Mouse (Mus musculus) liver, embryonic 16.5 days (tissue): ENCODE results near the gene Tmem258. TPM values are rescaled to one million over a fixed set of nuclear protein-coding genes. Genes with fewer than 3 reads are reported as not detected.

Source experiments
- ATAC-seq: fragments of 200-750 bp; cut with Nextera tagmentation; 2 replicates; pipeline ENCODE4 v1.8.0; 2017; ENCODE audit warnings: low read depth, mild to moderate bottlenecking, moderate number of reproducible peaks, moderate library complexity
- H3K27ac ChIP-seq: fragments of 300-500 bp; sonication (generic); 2 replicates; pipeline ENCODE4 v1.5.1; 2014; ENCODE audit warnings: mild to moderate bottlenecking, low read length
- H3K27me3 ChIP-seq: fragments of 300-500 bp; sonication (generic); 2 replicates; pipeline ENCODE4 v1.6.1; 2014; ENCODE audit warnings: low read depth, low read length, mixed read lengths; ENCODE audit not compliant: control insufficient read depth, insufficient read depth
- H3K36me3 ChIP-seq: fragments of 300-500 bp; sonication (generic); 2 replicates; pipeline ENCODE4 v1.6.1; 2014; ENCODE audit warnings: mild to moderate bottlenecking; ENCODE audit not compliant: control insufficient read depth, insufficient read depth
- H3K4me1 ChIP-seq: fragments of 300-500 bp; sonication (generic); 2 replicates; pipeline ENCODE4 v1.6.1; 2014; ENCODE audit warnings: low read depth, low read length, mixed read lengths; ENCODE audit not compliant: control insufficient read depth
- H3K4me2 ChIP-seq: fragments of 300-500 bp; sonication (generic); 2 replicates; pipeline ENCODE4 v1.6.1; 2014; ENCODE audit warnings: low read depth, low read length, mixed read lengths
- H3K4me3 ChIP-seq: fragments of 300-500 bp; sonication (generic); 2 replicates; pipeline ENCODE4 v1.5.1; 2014; ENCODE audit warnings: low read depth, mild to moderate bottlenecking, low read length
- H3K9ac ChIP-seq: fragments of 300-500 bp; sonication (generic); 2 replicates; pipeline ENCODE4 v1.6.1; 2014; ENCODE audit warnings: low read depth, low read length
- H3K9me3 ChIP-seq: fragments of 300-500 bp; sonication (generic); replicated peaks from 2 replicates; pipeline ENCODE4 v1.6.1; 2016; ENCODE audit warnings: low read length; ENCODE audit not compliant: control insufficient read depth
- WGBS: fragments of 180-500 bp; shearing (Covaris S2); extraction: QIAGEN DNeasy Blood & Tissue Kit; methylation state at CpG from one replicate; pipeline ENCODE4 v1.1.7; 2014; ENCODE audit not compliant: insufficient replicate concordance; 5-methylcytosine and 5-hydroxymethylcytosine counted together
- polyA plus RNA-seq: library from polyadenylated mRNA; unstranded; fragments of >200 nt; fragmentation: Nextera tagmentation; extraction: Ambion mirVana; gene quantifications from 2 replicates; pipeline ENCODE4 v1.2.1, GENCODE M21; 2015

The Tmem258 gene
- polyA plus RNA-seq, 1 experiment from 2014 or later = 277 TPM

DNA sequence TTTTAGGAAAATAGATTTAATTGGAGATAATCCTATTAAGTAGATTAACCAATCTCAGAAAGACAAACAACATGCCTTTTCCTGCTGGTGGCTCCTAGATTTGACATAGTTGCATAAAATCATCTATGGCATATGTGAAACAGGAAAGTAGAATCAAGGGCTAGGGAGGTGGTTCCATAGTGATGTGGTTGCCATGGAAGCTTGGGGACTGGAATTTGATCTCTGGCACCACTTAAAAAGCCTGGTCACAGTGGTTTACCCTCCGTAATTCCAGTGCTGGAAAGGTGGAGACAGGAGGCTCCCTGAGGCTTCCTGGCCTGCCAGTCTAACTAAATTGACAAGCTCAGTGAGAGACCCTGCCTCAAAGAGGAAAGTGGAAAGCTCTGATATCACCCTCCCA lies 33.3 kb upstream of the Tmem258 start:
- no peak for ATAC-seq
- H3K4me1 ChIP-seq = peaks cover 31% of the 10 kb centered on the region

DNA sequence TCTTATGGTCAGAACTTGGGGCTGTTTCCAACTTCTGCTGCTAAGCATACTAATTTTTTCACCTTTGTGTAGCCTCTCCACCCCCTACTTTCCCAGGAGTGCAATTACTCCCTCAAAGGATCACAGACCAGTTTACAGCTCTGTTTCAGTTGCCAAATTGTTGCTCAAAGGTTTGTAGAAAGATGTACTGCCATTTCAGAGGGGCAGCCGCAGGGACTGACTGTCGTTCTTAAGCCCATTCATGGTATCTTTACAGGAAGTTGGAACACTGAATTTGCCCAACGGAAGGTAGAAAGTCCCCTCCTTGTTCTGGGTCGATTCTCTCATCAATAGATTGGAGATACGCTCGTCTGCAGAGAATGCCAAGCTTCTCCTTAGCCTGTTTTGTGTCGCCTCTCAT lies 32.5 kb upstream of the Tmem258 start:
- peaks cover 31% of the 10 kb centered on the region for H3K4me1 ChIP-seq
- H3K27me3 ChIP-seq = no peaks in the 10 kb centered on the region
- ATAC-seq = no peak
- H3K36me3 ChIP-seq = no peaks in the 10 kb centered on the region
- H3K4me2 ChIP-seq = no peak overlapping the region
- peak overlapping the region; percentile 70 for H3K27ac ChIP-seq
- H3K4me3 ChIP-seq = no peak overlapping the region
- H3K9me3 ChIP-seq = no peaks in the 10 kb centered on the region
- WGBS = 62% methylated on average over 7 of the region's 7 CpGs
- H3K9ac ChIP-seq = no peak overlapping the region

More for the DNA sequence above, 33.3 kb upstream of the Tmem258 start:
- Histone ChIP-seq H3K36me3 (no peaks in the 10 kb centered on the region), H3K27ac (no peak overlapping the region), H3K4me2 (no peak overlapping the region), H3K4me3 (no peak overlapping the region), H3K9ac (no peak overlapping the region), H3K27me3 (no peaks in the 10 kb centered on the region), H3K9me3 (no peaks in the 10 kb centered on the region)
- WGBS = 59% methylated on average over 1 of the region's 1 CpGs

DNA sequence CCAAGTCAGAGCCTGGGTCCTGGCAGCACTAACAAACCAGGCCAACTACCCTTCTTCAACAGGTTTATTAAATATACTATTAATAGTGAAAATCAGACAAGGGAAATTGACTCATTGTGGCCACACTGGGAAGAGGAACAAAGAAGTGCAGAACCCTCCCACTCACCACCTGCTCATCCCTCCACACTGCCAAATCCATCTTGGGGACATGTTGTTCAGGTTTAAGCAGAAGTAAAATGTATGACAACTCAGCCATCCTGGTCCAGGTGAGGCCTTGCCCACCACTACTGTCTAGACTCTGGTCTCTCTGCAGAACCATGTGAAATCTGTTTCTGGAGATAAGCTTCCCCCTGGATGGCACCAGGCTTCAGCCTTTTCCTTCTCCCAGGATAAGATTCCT lies 32.0 kb upstream of the Tmem258 start:
- peaks cover 31% of the 10 kb centered on the region for H3K4me1 ChIP-seq
- H3K27me3 ChIP-seq = no peaks in the 10 kb centered on the region
- H3K9ac ChIP-seq = 0 out of 2 replicates have a peak overlapping the region, but pooled peaks have one; percentile 21
- no peaks in the 10 kb centered on the region for H3K9me3 ChIP-seq
- no peak overlapping the region for H3K4me2 ChIP-seq
- no peak for ATAC-seq
- H3K4me3 ChIP-seq = no peak overlapping the region
- H3K27ac ChIP-seq = peak overlapping the region; percentile 70
- H3K36me3 ChIP-seq = no peaks in the 10 kb centered on the region

DNA sequence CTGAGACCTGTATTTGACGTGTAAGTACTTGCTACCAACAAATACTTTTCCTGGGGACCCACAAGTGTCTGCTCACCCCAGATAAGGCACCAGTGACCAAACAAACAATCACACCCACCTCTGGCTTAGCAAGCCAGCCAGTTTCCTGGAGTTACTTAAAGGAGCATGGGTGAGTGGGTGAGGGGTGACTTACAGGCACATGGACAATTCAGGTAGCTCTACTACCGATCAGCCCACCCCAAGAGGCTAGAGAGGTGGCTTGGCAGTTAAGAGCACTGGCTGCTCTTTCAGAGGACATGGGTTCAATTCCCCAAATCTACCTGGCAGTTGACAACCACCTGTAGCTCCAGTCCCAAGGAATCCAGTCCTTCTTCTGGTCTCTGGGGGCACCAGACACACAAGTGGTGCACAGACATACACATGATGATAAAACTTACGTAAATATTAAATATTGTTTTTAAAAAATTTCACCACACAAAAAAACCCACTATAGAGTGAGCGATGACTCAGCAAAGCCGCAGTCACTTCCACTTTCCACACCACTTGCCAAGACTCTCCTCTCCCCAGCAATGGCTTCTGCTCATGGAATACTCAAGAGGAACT lies 30.6 kb upstream of the Tmem258 start:
- peak overlapping the region; percentile 29 for H3K9ac ChIP-seq
- H3K4me3 ChIP-seq = peak overlapping the region; percentile 2
- no peaks in the 10 kb centered on the region for H3K36me3 ChIP-seq
- ATAC-seq = peak; percentile 93
- 18% methylated on average over 5 of the region's 5 CpGs for WGBS
- H3K27me3 ChIP-seq = no peaks in the 10 kb centered on the region
- H3K27ac ChIP-seq = peak overlapping the region; percentile 84
- peak overlapping the region; percentile 50 for H3K4me2 ChIP-seq
- no peaks in the 10 kb centered on the region; the same call in 1 of the 2 replicates for H3K9me3 ChIP-seq
- peaks cover 31% of the 10 kb centered on the region for H3K4me1 ChIP-seq

DNA sequence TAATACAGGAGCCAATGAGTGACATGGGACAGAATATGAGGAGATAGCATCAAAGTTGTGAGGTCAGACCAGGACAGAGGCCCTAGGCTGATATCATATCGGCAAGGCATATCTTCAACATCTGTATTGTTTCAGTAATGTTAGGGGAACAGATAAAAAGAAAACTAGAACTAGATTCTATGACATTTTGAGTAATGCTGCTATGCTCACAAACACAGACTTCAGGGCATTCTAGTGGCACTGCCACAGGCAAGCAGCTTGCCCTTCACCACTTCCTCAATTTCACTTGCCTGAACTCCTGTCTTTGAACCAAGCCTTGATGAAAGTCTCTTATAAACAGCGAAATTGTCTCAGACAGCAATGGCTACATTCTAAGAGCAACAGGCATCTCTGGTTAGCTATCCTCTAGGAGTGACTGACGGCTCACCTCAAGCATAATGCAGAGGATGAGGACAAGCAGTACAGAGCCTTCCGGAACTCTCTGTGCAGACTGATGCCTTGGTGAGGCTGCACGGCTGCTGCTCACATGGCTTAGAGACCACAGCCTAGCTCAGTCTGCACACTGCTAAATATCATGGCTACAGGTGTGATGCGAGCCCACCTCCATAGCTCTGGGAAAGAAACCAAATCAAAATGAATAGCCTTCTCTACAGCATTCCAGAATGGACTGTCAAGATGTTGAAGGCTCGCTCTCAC lies 29.8 kb upstream of the Tmem258 start:
- peak overlapping the region; percentile 84 for H3K27ac ChIP-seq
- WGBS = 46% methylated on average over 7 of the region's 7 CpGs
- no peak overlapping the region for H3K4me3 ChIP-seq
- H3K4me1 ChIP-seq = peaks cover 31% of the 10 kb centered on the region
- no peaks in the 10 kb centered on the region for H3K27me3 ChIP-seq
- H3K4me2 ChIP-seq = peak overlapping the region; percentile 50; the same call in 1 of the 2 replicates
- ATAC-seq = no peak
- H3K9ac ChIP-seq = no peak overlapping the region
- no peaks in the 10 kb centered on the region for H3K36me3 ChIP-seq
- no peaks in the 10 kb centered on the region; the same call in 1 of the 2 replicates for H3K9me3 ChIP-seq

DNA sequence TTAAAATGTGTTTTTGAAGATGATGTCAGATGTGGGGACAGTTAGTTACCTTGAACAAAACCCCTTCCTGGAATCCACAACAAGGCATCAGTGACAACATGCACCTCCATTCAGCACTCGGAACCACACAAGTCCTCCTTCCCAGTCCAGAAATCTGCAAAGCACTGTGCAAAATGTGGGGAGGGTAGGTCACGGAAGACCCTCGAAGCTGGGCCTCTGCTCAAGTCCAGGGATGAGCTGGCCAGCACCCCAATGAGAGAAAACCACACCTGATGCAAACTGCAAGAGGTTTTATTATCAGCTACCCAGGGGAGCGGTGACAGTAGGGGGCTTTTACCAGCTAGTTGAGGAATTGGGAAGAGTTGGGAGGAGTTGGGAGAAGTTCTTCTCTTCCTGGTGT lies 28.9 kb upstream of the Tmem258 start:
- Histone ChIP-seq H3K27ac (no peak overlapping the region), H3K4me2 (no peak overlapping the region), H3K9me3 (no peaks in the 10 kb centered on the region; the same call in 1 of the 2 replicates), H3K27me3 (no peaks in the 10 kb centered on the region), H3K4me1 (peaks cover 31% of the 10 kb centered on the region), H3K9ac (no peak overlapping the region), H3K36me3 (no peaks in the 10 kb centered on the region), H3K4me3 (no peak overlapping the region)
- WGBS = 66% methylated on average over 4 of the region's 4 CpGs
- ATAC-seq = no peak

DNA sequence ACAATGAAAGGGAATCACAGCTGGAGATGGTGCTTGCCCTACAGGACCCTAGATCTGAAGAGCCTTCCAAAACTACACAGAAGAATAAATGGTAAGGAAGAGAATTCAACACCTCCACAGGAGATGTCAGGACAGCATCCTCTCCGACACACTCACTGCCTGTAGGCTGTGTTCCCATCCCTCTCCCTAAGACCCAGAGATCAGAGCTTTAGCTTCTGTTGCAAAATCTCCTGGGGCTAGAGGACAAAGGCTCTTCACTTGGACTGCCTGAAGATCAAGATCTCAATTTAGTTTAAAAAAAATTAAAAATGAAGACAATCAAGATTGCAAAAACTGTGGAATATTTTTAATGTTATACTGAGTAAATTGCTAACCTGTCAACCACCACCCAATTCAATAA lies 27.3 kb upstream of the Tmem258 start:
- Histone ChIP-seq H3K4me3 (no peak overlapping the region), H3K27ac (no peak overlapping the region), H3K9me3 (no peaks in the 10 kb centered on the region; the same call in 1 of the 2 replicates), H3K9ac (no peak overlapping the region), H3K27me3 (no peaks in the 10 kb centered on the region), H3K4me2 (no peak overlapping the region), H3K36me3 (no peaks in the 10 kb centered on the region), H3K4me1 (peaks cover 30% of the 10 kb centered on the region)
- ATAC-seq = no peak
- WGBS = 61% methylated on average over 1 of the region's 1 CpGs

DNA sequence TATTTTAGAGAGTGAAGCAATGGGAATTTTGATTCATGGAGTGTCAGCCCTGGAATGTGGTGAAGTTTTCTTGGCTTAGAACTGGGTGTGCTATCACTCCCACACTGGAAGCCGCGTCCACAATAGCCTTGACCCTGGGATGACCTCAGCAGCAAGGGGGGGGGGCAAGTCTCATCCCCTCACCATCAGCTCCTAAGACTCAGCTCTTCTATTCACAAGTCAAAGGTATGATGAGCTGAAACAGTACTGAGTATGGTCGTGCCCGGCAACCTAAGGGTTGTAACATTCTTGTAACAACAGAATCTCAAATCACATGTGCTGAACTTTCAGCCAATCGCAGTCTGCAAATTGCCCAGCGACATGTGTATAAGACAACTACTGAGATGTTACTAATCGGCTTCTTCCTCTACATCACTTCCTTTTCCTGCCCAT lies 26.9 kb upstream of the Tmem258 start:
- peaks cover 28% of the 10 kb centered on the region for H3K4me1 ChIP-seq
- H3K9me3 ChIP-seq = no peaks in the 10 kb centered on the region; the same call in 1 of the 2 replicates
- no peaks in the 10 kb centered on the region for H3K36me3 ChIP-seq
- no peak overlapping the region for H3K27ac ChIP-seq
- no peak overlapping the region for H3K9ac ChIP-seq
- no peaks in the 10 kb centered on the region for H3K27me3 ChIP-seq
- H3K4me2 ChIP-seq = no peak overlapping the region
- H3K4me3 ChIP-seq = no peak overlapping the region
- ATAC-seq = no peak
- 33% methylated on average over 7 of the region's 7 CpGs for WGBS

DNA sequence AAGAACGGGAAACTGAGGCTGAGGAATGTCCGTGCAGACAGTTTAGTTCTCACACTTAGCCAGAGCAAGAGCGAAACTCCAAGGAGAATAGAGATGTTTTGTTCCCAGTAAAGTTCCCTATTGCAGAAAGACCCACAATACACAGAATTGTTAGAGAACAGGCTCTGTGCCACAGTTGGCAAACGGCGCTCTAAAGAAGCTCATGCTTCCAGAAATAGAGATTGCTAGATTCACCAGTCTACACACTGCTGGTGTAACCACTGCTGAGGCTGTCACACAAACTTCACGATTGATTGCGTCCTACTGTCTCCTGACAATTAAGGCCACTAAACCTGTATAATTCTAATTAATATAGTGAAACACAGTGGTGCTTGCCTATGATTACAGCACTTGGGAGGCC lies 22.6 kb upstream of the Tmem258 start:
- peaks cover 22% of the 10 kb centered on the region for H3K4me1 ChIP-seq
- no peak overlapping the region for H3K9ac ChIP-seq
- no peaks in the 10 kb centered on the region; the same call in 1 of the 2 replicates for H3K9me3 ChIP-seq
- no peak overlapping the region for H3K4me3 ChIP-seq
- ATAC-seq = no peak
- H3K36me3 ChIP-seq = peaks cover 4% of the 10 kb centered on the region; the same call in 1 of the 2 replicates
- WGBS = 88% methylated on average over 7 of the region's 7 CpGs
- H3K27me3 ChIP-seq = no peaks in the 10 kb centered on the region
- no peak overlapping the region for H3K4me2 ChIP-seq
- H3K27ac ChIP-seq = 0 out of 2 replicates have a peak overlapping the region, but pooled peaks have one; percentile 25
